Mouse (Mus musculus) lung, postnatal 0 days (tissue): Measurements from ENCODE around the gene Rpl22. TPM values are rescaled to one million over a fixed set of nuclear protein-coding genes. Genes with fewer than 3 reads are reported as not detected.
A peak's percentile ranks its signal among the peaks of the same experiment; 100 is the strongest.

Source experiments
- ATAC-seq: fragments of 200-750 bp; cut with Nextera tagmentation; 2 replicates; pipeline ENCODE4 v1.8.0; 2017; ENCODE audit warnings: moderate library complexity
- DNase-seq: peaks from one replicate; pipeline ENCODE4 v3.0.0-alpha.2; 2016; ENCODE audit warnings: low spot score
- H3K27ac ChIP-seq: fragments of 300-500 bp; sonication (generic); 2 replicates; pipeline ENCODE4 v1.5.1; 2014; ENCODE audit warnings: antibody characterized with exemption, mild to moderate bottlenecking, low read length, mixed read lengths
- H3K27me3 ChIP-seq: fragments of 300-500 bp; sonication (generic); replicated peaks from 2 replicates; pipeline ENCODE4 v1.6.1; 2014; ENCODE audit warnings: low read length, mixed read lengths; ENCODE audit not compliant: insufficient read depth
- H3K36me3 ChIP-seq: fragments of 300-500 bp; sonication (generic); 2 replicates; pipeline ENCODE4 v1.6.1; 2014; ENCODE audit warnings: low read length, mixed read lengths; ENCODE audit not compliant: insufficient read depth
- H3K4me1 ChIP-seq: fragments of 300-500 bp; sonication (generic); 2 replicates; pipeline ENCODE4 v1.6.1; 2014; ENCODE audit warnings: antibody characterized with exemption, low read depth, low read length, mixed read lengths; ENCODE audit not compliant: insufficient read depth
- H3K4me2 ChIP-seq: fragments of 300-500 bp; sonication (generic); replicated peaks from 2 replicates; pipeline ENCODE4 v1.6.1; 2014; ENCODE audit warnings: low read depth, mild to moderate bottlenecking, low read length, moderate library complexity, mixed read lengths
- H3K4me3 ChIP-seq: fragments of 300-500 bp; sonication (generic); 2 replicates; pipeline ENCODE4 v1.5.1; 2014; ENCODE audit warnings: low read depth, low read length
- H3K9ac ChIP-seq: fragments of 300-500 bp; sonication (generic); replicated peaks from 2 replicates; pipeline ENCODE4 v1.6.1; 2014; ENCODE audit warnings: low read depth, mild to moderate bottlenecking
- H3K9me3 ChIP-seq: fragments of 300-500 bp; sonication (generic); 2 replicates; pipeline ENCODE4 v1.6.1; 2016; ENCODE audit warnings: low read length, mixed read lengths
- CTCF ChIP-seq: IDR thresholded peaks from 2 replicates; pipeline ENCODE4 v1.5.1; 2016; ENCODE audit warnings: antibody characterized with exemption, mild to moderate bottlenecking
- EP300 ChIP-seq: IDR thresholded peaks from 2 replicates; pipeline ENCODE4 v1.6.1; 2016; ENCODE audit warnings: antibody characterized with exemption, mild to moderate bottlenecking, control low read depth
- WGBS: fragments of 180-500 bp; shearing (Covaris S2); extraction: QIAGEN DNeasy Blood & Tissue Kit; methylation state at CpG from one replicate; pipeline ENCODE4 v1.1.7; 2014; 5-methylcytosine and 5-hydroxymethylcytosine counted together
- polyA plus RNA-seq: library from polyadenylated mRNA; unstranded; fragments of >200 nt; fragmentation: Nextera tagmentation; extraction: Ambion mirVana; gene quantifications from 2 replicates; pipeline ENCODE4 v1.2.1, GENCODE M21; 2015

Gene Rpl22
- polyA plus RNA-seq, 1 experiment from 2014 or later: 265 TPM

- no peaks in the 10 kb centered on the region for H3K36me3 ChIP-seq
- WGBS: 29% methylated on average over 8 of the region's 9 CpGs
- no peak overlapping the region for H3K4me2 ChIP-seq
- no peak overlapping the region for H3K9ac ChIP-seq
- no peaks in the 10 kb centered on the region for H3K9me3 ChIP-seq
- no peak overlapping the region for H3K27ac ChIP-seq
- DNase-seq (no peak), ATAC-seq (peak; percentile 31; the same call in 1 of the 2 replicates)
- no peaks in the 10 kb centered on the region for H3K4me1 ChIP-seq
- TF ChIP-seq CTCF (no peak), EP300 (no peak)
- no peaks in the 10 kb centered on the region for H3K27me3 ChIP-seq
- no peak overlapping the region for H3K4me3 ChIP-seq
Observed at GRCm38 (mm10) chr4:152362180-152362579, 36.6 kb downstream of the Rpl22 start.

DNA sequence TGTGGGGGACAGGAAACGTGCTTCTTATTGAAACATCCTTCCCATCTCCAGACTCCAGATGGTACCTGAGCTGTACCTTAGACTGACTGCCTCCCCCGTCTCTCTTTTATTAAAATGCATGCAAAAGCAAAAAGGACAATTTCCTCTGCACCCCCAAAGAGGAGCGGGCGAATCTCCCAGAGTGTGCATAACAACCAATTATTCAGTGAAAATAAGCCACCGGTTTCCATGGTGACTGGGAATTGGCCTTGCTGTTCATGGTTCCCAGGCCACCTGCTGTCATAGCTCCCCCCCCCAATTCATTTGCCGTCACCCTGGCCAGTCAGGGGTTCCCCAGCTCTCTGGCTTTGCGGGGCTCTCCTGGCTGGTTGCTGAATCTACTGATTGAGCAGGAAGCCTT is 39.7 kb downstream of the Rpl22 start:
- TF ChIP-seq CTCF (no peak), EP300 (no peak)
- Histone ChIP-seq H3K4me3 (no peak overlapping the region), H3K36me3 (no peaks in the 10 kb centered on the region), H3K4me2 (no peak overlapping the region), H3K9me3 (no peaks in the 10 kb centered on the region), H3K27ac (no peak overlapping the region), H3K4me1 (no peaks in the 10 kb centered on the region), H3K9ac (no peak overlapping the region), H3K27me3 (no peaks in the 10 kb centered on the region)
- WGBS: 71% methylated on average over 7 of the region's 7 CpGs
- ATAC-seq (no peak), DNase-seq (no peak)

DNA sequence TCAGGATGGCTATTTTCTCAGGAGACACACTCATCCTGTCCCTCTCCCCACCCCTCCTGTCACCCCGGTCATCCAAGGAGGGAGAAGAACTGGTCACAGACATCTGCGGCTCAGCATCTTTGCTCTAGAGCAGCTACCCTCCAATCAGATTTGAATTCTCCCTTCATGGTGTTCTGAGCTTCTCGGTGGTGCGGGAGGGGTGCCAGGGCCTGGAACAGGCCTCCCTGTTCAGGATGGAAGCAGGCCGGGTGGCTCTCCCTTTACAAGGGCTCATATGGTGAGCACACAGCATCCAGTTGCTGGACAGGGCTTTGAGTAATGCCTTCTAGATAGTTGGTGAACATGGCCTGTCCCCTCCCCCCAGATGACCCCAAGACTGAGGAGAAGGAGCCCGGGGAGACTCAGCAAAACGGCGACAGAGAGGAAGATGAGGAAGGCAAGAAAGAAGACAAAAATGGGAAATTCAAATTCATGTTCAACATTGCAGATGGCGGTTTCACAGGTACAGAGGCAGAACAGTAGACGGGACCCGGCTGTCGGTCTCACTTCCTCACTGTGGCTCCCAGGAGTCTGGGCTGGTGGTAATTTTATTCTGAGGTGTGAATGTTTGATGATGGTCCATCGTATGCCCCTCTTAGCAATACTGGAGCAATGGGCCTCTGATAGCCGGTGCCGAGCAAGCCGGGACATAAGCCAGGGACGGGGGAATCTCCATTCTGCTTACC is 57.1 kb downstream of the Rpl22 start:
- H3K27me3 ChIP-seq: no peaks in the 10 kb centered on the region
- no peak overlapping the region for H3K27ac ChIP-seq
- DNase-seq (no peak), ATAC-seq (no peak)
- no peaks in the 10 kb centered on the region for H3K9me3 ChIP-seq
- H3K4me2 ChIP-seq: no peak overlapping the region
- H3K36me3 ChIP-seq: no peaks in the 10 kb centered on the region
- H3K9ac ChIP-seq: no peak overlapping the region
- H3K4me3 ChIP-seq: no peak overlapping the region
- TF ChIP-seq EP300 (no peak), CTCF (no peak)
- WGBS: 80% methylated on average over 17 of the region's 17 CpGs
- no peaks in the 10 kb centered on the region for H3K4me1 ChIP-seq

Other genes starting within 250 kb of the Rpl22 start
- gene Tnfrsf25, start 209.8 kb upstream of the Rpl22 start, polyA plus RNA-seq: 1.2 and 1.4 TPM in 2 replicates
- 2.0 and 3.1 TPM in 2 replicates for gene Espn, start 173.4 kb upstream of the Rpl22 start, polyA plus RNA-seq
- gene Hes2, start 166.9 kb upstream of the Rpl22 start, polyA plus RNA-seq: 0.26 and 0.33 TPM in 2 replicates
- 59.2 and 63.4 TPM in 2 replicates for gene Acot7, start 147.6 kb upstream of the Rpl22 start, polyA plus RNA-seq
- 11.1 and 12.3 TPM in 2 replicates for gene Gpr153, start 51.5 kb upstream of the Rpl22 start, polyA plus RNA-seq
- not detected in 2 replicates for gene Hes3, start 34.1 kb upstream of the Rpl22 start, polyA plus RNA-seq
- 16.9 and 18.9 TPM in 2 replicates for gene Icmt, start 28.5 kb upstream of the Rpl22 start, polyA plus RNA-seq
- 0.53 and 0.70 TPM in 2 replicates for gene Rnf207, start 6.7 kb upstream of the Rpl22 start, polyA plus RNA-seq
- 0.06 and 0.07 TPM in 2 replicates for gene Chd5, start 12.9 kb downstream of the Rpl22 start, polyA plus RNA-seq
- gene Nphp4, start 151.0 kb downstream of the Rpl22 start, polyA plus RNA-seq: 0.75 and 0.95 TPM in 2 replicates
- 2.6 and 2.9 TPM in 2 replicates for gene Kcnab2, start 152.1 kb downstream of the Rpl22 start, polyA plus RNA-seq